Mouse (Mus musculus): ENCODE measurements at regions not wholly inside any gene's neighbourhood (a gene's known extent, or its start where the extent isn't known, plus 50 kb on each side); places are given as distances from the start of the nearest gene placed in this dataset.

GRCm38 (mm10) chr1:102628061-102628460 is 2140.3 kb upstream of the Cdh20 start:
- peak; percentile 98 for DNase-seq (ENCODE audit: low spot score)

- DNase-seq (ENCODE audit: low spot score), result no peak
Measured at GRCm38 (mm10) chr1:102644379-102644778, 2123.9 kb upstream of the Cdh20 start.

DNA sequence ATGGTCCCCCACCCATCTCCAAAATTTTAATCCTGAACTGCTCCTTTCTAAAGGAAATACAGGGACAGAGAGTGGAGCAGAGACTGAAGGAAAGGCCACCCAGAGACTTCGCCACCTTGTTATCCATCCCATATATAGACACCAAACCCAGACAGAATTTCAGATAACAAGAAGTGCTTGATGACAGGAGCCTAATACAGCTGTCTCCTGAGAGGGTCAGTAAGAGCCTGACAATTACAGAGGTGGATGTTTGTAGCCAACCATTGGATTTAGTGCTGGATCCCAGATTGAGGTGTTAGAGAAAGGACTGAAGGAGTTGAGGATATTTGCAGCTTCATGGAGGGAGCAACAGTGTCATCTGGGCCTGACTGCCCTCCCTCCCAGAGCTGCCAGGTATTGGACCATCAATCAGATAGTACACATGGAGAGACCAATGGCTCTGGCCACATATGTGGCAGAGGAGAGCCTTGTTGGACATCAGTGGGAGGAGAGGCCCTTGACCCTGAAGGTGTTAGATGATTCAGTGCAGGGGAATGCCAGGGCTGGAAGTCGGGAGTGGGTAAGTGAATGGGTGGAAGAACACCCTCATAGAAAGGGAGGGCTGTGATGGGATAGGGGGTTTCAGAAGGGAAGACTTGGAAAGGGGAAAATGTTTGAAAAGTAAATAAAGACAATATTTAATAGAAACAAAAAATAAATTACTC is 2080.8 kb upstream of the Cdh20 start:
- DNase-seq (ENCODE audit: low spot score), result no peak

DNA sequence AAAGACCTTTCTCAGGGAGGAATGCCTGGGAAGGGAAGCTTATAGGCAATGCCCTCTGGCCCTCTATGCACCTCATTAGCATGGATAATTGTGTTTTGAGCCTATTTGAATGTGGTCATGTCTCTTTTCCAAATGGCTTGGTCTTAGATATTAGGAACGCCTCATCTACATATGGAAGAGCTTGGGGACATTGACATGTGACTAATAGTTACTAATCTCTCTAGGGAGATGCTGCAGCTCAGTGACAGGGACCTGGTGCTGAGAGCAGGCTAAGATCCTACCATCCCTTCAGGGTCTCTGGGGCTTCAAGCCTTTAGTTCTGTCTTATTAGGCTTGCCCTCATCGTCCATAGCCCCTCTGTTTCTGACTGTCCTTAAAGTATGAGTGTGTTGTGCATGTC is 2051.9 kb upstream of the Cdh20 start:
- DNase-seq (ENCODE audit: low spot score), result no peak

DNA sequence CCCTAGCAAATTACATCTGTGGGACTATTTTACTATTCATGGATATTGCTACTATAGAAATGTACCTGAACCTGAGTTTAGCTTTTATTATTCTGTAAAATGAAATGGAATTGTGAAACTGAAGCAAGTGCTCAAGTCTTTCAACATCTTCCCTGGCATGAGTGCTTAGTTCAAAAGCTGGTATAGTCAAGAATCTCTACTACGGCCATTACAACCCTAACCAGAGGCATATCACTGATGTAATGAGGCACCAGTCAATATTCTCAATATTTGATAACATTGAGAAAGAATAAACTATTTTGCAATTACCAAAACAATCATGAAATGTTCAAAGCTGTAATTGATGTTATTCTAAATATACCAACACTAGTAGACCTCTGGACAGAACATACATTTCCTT is 2034.3 kb upstream of the Cdh20 start:
- no peak for DNase-seq (ENCODE audit: low spot score)

DNA sequence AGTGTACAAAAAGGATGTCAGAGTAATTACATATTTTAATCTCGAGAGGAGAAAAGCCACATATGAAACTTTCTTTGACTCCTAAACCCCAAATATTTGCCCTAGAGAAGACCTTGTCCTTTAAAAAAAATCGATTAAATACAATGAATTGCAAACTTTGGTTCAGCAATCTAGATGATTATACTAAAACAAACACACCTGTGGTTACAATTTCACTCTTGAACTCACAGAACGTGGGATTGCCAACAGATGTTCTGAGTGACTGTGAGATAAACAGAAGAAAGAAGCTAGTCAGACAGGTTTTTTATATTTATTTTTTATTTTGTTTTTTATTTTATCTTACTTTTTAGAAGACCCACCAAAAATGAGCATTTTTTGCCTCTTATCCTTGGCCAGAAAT is 2032.9 kb upstream of the Cdh20 start:
- DNase-seq (ENCODE audit: low spot score), result no peak

- no peak for DNase-seq (ENCODE audit: low spot score)
Measured at GRCm38 (mm10) chr1:102757941-102758340, 2010.4 kb upstream of the Cdh20 start.
